Mouse (Mus musculus): ENCODE measurements at regions not wholly inside any gene's neighbourhood (a gene's known extent, or its start where the extent isn't known, plus 50 kb on each side); places are given as distances from the start of the nearest gene placed in this dataset.

DNA sequence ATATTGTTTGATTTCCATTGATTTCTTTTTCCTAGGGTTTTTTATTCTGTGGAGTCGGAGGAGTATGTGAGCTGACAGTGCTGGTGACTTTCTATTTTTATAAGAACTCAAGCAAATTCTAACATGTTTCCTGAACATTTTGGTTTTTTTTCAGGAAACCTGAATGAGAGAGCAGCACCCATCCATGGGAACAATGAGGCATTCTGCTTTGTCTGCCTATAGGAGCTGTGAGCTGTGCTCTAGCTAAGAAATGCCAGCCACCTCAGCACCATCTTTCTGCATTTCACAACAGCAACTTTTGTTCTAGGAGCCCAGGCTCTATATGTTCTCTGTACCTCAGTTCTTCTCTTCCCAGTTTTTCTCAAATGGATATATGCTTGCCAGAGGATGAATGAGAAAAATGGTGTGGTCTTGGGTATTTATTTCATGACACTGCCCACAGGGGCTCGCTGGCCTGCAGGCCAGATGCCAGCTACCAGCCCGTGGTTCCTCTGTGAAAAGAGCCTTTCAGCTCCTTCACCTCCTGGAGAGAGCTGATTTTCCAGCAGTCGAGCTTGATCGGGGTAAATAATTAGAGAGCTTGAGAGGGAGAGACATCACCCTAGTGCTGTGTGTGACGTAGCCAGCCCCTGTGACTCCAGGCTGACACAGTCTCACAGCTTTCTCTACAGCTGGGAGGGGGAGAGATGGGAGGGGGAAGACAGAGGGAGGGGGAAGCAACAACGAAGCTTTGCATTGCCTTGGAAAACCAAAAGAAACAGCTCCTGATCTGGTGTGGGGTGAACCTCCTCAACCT lies 154.1 kb upstream of the Topaz1 start:
- Histone ChIP-seq H3K9ac (ENCODE audit: low read depth, low read length) (peak overlapping the region; percentile 34; the same call in 1 of the 2 replicates), H3K36me3 (ENCODE audit: control insufficient read depth, insufficient read depth, low read length) (no peaks in the 10 kb centered on the region), H3K27ac (ENCODE audit: low read depth, low read length) (peak overlapping the region; percentile 39; the same call in 1 of the 2 replicates), H3K4me3 (ENCODE audit: low read depth, low read length) (no peak overlapping the region), H3K9me3 (ENCODE audit: control insufficient read depth, low read length) (no peaks in the 10 kb centered on the region), H3K27me3 (ENCODE audit: control insufficient read depth, insufficient read depth, low read length) (no peaks in the 10 kb centered on the region; the same call in 1 of the 2 replicates), H3K4me1 (replicated peaks; ENCODE audit: control insufficient read depth, insufficient read depth, low read length) (peaks cover 2% of the 10 kb centered on the region; the same call in 1 of the 2 replicates), H3K4me2 (replicated peaks; ENCODE audit: low read depth, low read length) (no peak overlapping the region)
- DNase-seq (ENCODE audit: low spot score) (peak; percentile 45), ATAC-seq (ENCODE audit: low FRiP score) (peak; percentile 82)
- 14% methylated on average over 7 of the region's 7 CpGs for WGBS

DNA sequence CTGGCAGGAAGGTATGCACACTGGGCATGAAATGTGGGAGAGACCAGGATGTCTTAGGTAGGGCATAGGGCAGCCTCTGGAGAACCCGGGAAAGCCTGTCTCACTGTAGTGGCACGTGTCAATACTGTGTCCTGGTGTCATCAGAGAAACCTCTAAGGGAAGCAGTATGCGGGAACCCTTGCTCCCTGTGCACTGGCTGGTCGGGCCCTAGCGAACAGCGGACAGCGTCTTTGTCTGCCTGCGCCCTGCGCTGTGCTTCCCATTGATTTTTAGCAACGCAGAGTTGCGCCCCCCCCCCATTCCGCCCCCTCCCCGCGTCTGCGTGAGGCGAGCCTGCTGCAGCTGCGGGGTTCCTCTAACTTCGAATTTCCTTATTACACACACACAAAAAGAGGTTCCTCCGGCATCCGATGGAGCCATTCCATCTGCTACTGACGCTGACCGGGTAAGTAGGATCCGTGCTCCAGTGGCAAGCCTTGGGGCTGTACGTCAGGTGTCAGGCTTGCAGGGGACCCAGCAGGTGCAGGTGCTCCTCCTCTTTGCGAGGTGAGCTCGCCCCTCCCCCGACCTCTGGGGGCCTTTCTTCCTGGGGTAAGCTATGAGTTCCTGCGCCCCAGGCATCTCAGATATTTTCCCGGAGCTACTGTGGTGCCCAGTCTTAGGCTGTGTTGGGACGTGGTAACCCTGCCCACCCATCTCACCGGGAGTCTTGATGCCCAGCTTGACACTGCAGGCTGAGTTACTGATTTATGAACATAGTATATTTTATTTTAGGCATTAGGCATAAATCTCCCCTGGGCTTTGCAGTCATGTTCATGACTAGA lies 151.8 kb upstream of the Topaz1 start:
- peak overlapping the region; percentile 31 for H3K4me3 ChIP-seq (ENCODE audit: low read depth, low read length)
- H3K27me3 ChIP-seq (ENCODE audit: control insufficient read depth, insufficient read depth, low read length), result no peaks in the 10 kb centered on the region; the same call in 1 of the 2 replicates
- H3K9me3 ChIP-seq (ENCODE audit: control insufficient read depth, low read length), result no peaks in the 10 kb centered on the region
- 4% methylated on average over 30 of the region's 31 CpGs for WGBS
- DNase-seq (ENCODE audit: low spot score), result peak; percentile 55
- ATAC-seq (ENCODE audit: low FRiP score), result peak; percentile 65
- peaks cover 2% of the 10 kb centered on the region; the same call in 1 of the 2 replicates for H3K4me1 ChIP-seq (replicated peaks; ENCODE audit: control insufficient read depth, insufficient read depth, low read length)
- H3K4me2 ChIP-seq (replicated peaks; ENCODE audit: low read depth, low read length), result peak overlapping the region; percentile 56
- peak overlapping the region; percentile 24 for H3K9ac ChIP-seq (ENCODE audit: low read depth, low read length)
- H3K36me3 ChIP-seq (ENCODE audit: control insufficient read depth, insufficient read depth, low read length), result no peaks in the 10 kb centered on the region
- H3K27ac ChIP-seq (ENCODE audit: low read depth, low read length), result no peak overlapping the region

DNA sequence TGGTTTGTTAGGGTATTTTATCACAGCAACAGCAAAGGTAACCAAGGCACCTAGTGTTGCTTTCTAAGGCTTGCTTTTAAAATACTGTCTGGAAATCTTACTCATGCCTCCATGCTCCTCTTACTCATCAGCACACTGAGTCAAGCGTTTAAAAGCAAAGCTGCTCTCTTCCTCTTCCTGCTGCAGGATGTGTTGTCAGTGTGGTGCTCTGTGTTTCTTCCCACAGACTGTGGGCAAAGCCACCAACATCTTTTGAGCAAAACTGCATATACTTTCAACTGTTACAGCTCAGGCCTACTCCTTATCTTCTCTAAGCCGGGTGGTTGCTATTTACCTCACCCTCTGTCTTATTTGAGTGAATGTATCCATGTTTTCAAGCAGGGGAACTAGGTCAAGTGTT lies 144.0 kb upstream of the Topaz1 start:
- ATAC-seq (ENCODE audit: low FRiP score) (no peak), DNase-seq (ENCODE audit: low spot score) (no peak)
- no peaks in the 10 kb centered on the region for H3K27me3 ChIP-seq (ENCODE audit: control insufficient read depth, insufficient read depth, low read length)
- H3K9me3 ChIP-seq (ENCODE audit: control insufficient read depth, low read length), result no peaks in the 10 kb centered on the region
- no peaks in the 10 kb centered on the region for H3K36me3 ChIP-seq (ENCODE audit: control insufficient read depth, insufficient read depth, low read length)
- no peaks in the 10 kb centered on the region for H3K4me1 ChIP-seq (replicated peaks; ENCODE audit: control insufficient read depth, insufficient read depth, low read length)
- WGBS, result 88% methylated on average over 2 of the region's 2 CpGs
- no peak overlapping the region for H3K27ac ChIP-seq (ENCODE audit: low read depth, low read length)
- H3K9ac ChIP-seq (ENCODE audit: low read depth, low read length), result no peak overlapping the region
- H3K4me2 ChIP-seq (replicated peaks; ENCODE audit: low read depth, low read length), result no peak overlapping the region
- no peak overlapping the region for H3K4me3 ChIP-seq (ENCODE audit: low read depth, low read length)

DNA sequence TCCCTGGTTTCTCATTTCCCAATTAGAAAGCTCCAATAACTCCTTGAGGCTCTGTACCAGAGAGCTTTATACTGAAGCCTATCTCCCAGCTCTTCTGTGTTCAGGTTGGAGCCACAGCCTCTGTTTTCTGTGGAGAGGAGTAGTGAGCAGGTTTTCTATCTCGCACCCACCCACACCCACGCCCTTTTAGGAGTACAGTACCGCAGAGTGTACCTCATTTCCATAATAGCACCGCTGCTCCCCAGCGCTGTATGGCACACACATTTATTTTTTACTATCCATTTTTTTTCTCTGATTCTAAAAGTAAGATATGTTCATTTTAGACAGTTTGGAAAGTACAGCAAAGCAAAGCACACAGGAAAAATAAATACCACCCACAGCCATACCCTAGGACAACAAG lies 137.5 kb upstream of the Topaz1 start:
- 91% methylated on average over 5 of the region's 5 CpGs for WGBS

GRCm38 (mm10) chr9:122610918-122611317 lies 136.2 kb upstream of the Topaz1 start:
- H3K9me3 ChIP-seq (ENCODE audit: control insufficient read depth, low read length), result no peaks in the 10 kb centered on the region
- DNase-seq (ENCODE audit: low spot score) (no peak), ATAC-seq (ENCODE audit: low FRiP score) (no peak)
- no peak overlapping the region for H3K4me2 ChIP-seq (replicated peaks; ENCODE audit: low read depth, low read length)
- no peak overlapping the region for H3K4me3 ChIP-seq (ENCODE audit: low read depth, low read length)
- no peaks in the 10 kb centered on the region for H3K36me3 ChIP-seq (ENCODE audit: control insufficient read depth, insufficient read depth, low read length)
- H3K9ac ChIP-seq (ENCODE audit: low read depth, low read length), result no peak overlapping the region
- no peak overlapping the region for H3K27ac ChIP-seq (ENCODE audit: low read depth, low read length)
- no peaks in the 10 kb centered on the region for H3K27me3 ChIP-seq (ENCODE audit: control insufficient read depth, insufficient read depth, low read length)
- 91% methylated on average over 10 of the region's 10 CpGs for WGBS
- H3K4me1 ChIP-seq (replicated peaks; ENCODE audit: control insufficient read depth, insufficient read depth, low read length), result no peaks in the 10 kb centered on the region

More for the DNA sequence above, 137.5 kb upstream of the Topaz1 start:
- Histone ChIP-seq H3K9me3 (ENCODE audit: control insufficient read depth, low read length) (no peaks in the 10 kb centered on the region), H3K27me3 (ENCODE audit: control insufficient read depth, insufficient read depth, low read length) (no peaks in the 10 kb centered on the region), H3K9ac (ENCODE audit: low read depth, low read length) (no peak overlapping the region), H3K4me2 (replicated peaks; ENCODE audit: low read depth, low read length) (no peak overlapping the region), H3K4me3 (ENCODE audit: low read depth, low read length) (no peak overlapping the region), H3K27ac (ENCODE audit: low read depth, low read length) (no peak overlapping the region), H3K4me1 (replicated peaks; ENCODE audit: control insufficient read depth, insufficient read depth, low read length) (no peaks in the 10 kb centered on the region), H3K36me3 (ENCODE audit: control insufficient read depth, insufficient read depth, low read length) (no peaks in the 10 kb centered on the region)
- no peak for ATAC-seq (ENCODE audit: low FRiP score)
- no peak for DNase-seq (ENCODE audit: low spot score)

DNA sequence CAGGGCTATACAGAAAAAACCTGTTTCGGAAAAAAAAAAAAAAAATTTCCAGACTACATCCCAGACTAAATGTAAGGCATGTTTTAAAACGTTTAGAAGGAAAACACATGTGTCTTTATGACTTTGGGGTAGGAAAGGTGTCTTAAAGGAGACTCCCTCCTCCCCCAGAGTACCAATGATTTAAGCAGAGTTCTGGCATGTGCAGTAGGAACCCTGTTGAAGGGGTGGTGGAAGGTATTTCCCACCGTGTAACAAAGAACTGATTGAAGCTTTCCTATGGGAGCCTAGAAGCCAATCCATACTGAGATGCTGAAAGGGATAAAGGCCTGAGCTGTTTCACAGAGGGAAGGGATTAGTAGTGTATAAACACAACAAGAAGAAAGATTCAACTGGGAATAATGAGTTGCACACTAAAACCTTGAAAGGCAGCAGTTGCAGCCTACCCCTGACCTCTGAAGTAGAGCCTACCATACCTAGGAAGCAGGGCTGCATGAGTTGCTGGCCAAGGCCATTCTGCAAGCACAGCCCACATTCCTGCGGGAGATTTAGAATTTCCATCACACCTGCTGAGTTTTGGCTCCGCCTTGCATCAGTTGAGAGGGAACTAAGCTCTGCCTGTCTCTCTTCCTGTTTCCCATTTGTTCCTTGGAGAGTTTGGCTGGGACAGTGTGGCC lies 132.4 kb upstream of the Topaz1 start:
- H3K9ac ChIP-seq (ENCODE audit: low read depth, low read length), result no peak overlapping the region
- no peaks in the 10 kb centered on the region for H3K9me3 ChIP-seq (ENCODE audit: control insufficient read depth, low read length)
- no peaks in the 10 kb centered on the region for H3K36me3 ChIP-seq (ENCODE audit: control insufficient read depth, insufficient read depth, low read length)
- no peak overlapping the region for H3K27ac ChIP-seq (ENCODE audit: low read depth, low read length)
- ATAC-seq (ENCODE audit: low FRiP score), result no peak
- H3K4me3 ChIP-seq (ENCODE audit: low read depth, low read length), result no peak overlapping the region
- WGBS, result 22% methylated on average over 5 of the region's 5 CpGs
- DNase-seq (ENCODE audit: low spot score), result no peak
- no peak overlapping the region for H3K4me2 ChIP-seq (replicated peaks; ENCODE audit: low read depth, low read length)
- H3K27me3 ChIP-seq (ENCODE audit: control insufficient read depth, insufficient read depth, low read length), result no peaks in the 10 kb centered on the region
- H3K4me1 ChIP-seq (replicated peaks; ENCODE audit: control insufficient read depth, insufficient read depth, low read length), result no peaks in the 10 kb centered on the region

- no peak overlapping the region for H3K4me2 ChIP-seq (replicated peaks; ENCODE audit: low read depth, low read length)
- H3K4me3 ChIP-seq (ENCODE audit: low read depth, low read length), result no peak overlapping the region
- H3K9me3 ChIP-seq (ENCODE audit: control insufficient read depth, low read length), result no peaks in the 10 kb centered on the region
- no peak overlapping the region for H3K9ac ChIP-seq (ENCODE audit: low read depth, low read length)
- H3K36me3 ChIP-seq (ENCODE audit: control insufficient read depth, insufficient read depth, low read length), result no peaks in the 10 kb centered on the region
- no peaks in the 10 kb centered on the region for H3K4me1 ChIP-seq (replicated peaks; ENCODE audit: control insufficient read depth, insufficient read depth, low read length)
- no peaks in the 10 kb centered on the region for H3K27me3 ChIP-seq (ENCODE audit: control insufficient read depth, insufficient read depth, low read length)
- no peak overlapping the region for H3K27ac ChIP-seq (ENCODE audit: low read depth, low read length)
- 14% methylated on average over 4 of the region's 4 CpGs for WGBS
- peak; percentile 62 for DNase-seq (ENCODE audit: low spot score)
- 0 out of 2 replicates have a peak, but pooled peaks have one; percentile 27 for ATAC-seq (ENCODE audit: low FRiP score)
These were observed 131.8 kb upstream of the Topaz1 start for GRCm38 (mm10) chr9:122615351-122615750.

DNA sequence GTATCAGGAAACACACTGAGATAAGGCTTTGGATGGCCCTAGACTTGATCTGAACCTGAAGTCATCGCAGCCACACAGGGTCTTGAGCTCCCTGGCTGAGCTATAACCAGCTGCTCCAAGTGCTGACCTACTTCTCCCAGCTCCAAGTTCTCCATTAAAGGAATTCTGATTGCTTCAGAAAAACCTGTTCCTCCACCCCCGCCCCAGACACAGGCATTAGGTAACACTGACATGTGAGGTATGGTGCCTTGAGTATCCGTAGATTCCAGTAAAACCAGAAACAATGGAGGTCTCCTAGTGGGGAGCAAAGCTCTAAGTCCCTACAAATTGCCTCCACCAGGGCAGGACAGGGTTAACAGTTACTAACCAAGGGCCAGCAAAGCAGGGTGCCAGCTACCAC lies 129.4 kb upstream of the Topaz1 start:
- Histone ChIP-seq H3K27ac (ENCODE audit: low read depth, low read length) (no peak overlapping the region), H3K9ac (ENCODE audit: low read depth, low read length) (no peak overlapping the region), H3K4me3 (ENCODE audit: low read depth, low read length) (no peak overlapping the region), H3K4me2 (replicated peaks; ENCODE audit: low read depth, low read length) (no peak overlapping the region), H3K36me3 (ENCODE audit: control insufficient read depth, insufficient read depth, low read length) (no peaks in the 10 kb centered on the region), H3K9me3 (ENCODE audit: control insufficient read depth, low read length) (no peaks in the 10 kb centered on the region), H3K27me3 (ENCODE audit: control insufficient read depth, insufficient read depth, low read length) (no peaks in the 10 kb centered on the region), H3K4me1 (replicated peaks; ENCODE audit: control insufficient read depth, insufficient read depth, low read length) (no peaks in the 10 kb centered on the region)
- no peak for DNase-seq (ENCODE audit: low spot score)
- 36% methylated on average over 3 of the region's 3 CpGs for WGBS
- no peak for ATAC-seq (ENCODE audit: low FRiP score)
